Mouse (Mus musculus) gastrocnemius, postnatal 14 days (tissue): ENCODE results near the gene Efna4. TPM values are rescaled to one million over a fixed set of nuclear protein-coding genes. Genes with fewer than 3 reads are reported as not detected.

ENCODE experiments used
- DNase-seq: peaks from one replicate; pipeline ENCODE4 v3.0.0; 2021; ENCODE audit warnings: mixed read lengths
- intact Hi-C: fragments of 180-260 bp; cut with DNase I; formaldehyde crosslinking; loops from one replicate; pipeline ENCODE4 v1.15.1; 2025; ENCODE audit warnings: low total_unique reads
- total RNA-seq, 2 experiments: library from RNA; stranded (reverse); gene quantifications; 2 replicates each; pipeline ENCODE4 v1.2.3; 2021

Efna4 gene
- total RNA-seq, 2 experiments from 2014 or later, result 0.42 to 0.80 TPM

- DNase-seq, result peak; percentile 62
Observed at GRCm38 (mm10) chr3:89339416-89339815, 1.6 kb upstream of the Efna4 start.

GRCm38 (mm10) chr3:89337062-89337720 is 637 bp downstream of the Efna4 start:
- intact Hi-C loops, result no loop called here
- DNase-seq, result no peak

More at GRCm38 (mm10) chr3:89339416-89339815, 1.6 kb upstream of the Efna4 start:
- intact Hi-C loops, result no loop called here

- intact Hi-C loops, result no loop called here
- no peak for DNase-seq
Observed at GRCm38 (mm10) chr3:89336529-89336928, 1.3 kb downstream of the Efna4 start.

GRCm38 (mm10) chr3:89333053-89333452 is 4.8 kb downstream of the Efna4 start:
- intact Hi-C loops, result no loop called here

GRCm38 (mm10) chr3:89332476-89332875 is 5.4 kb downstream of the Efna4 start:
- intact Hi-C loops, result no loop called here

More at GRCm38 (mm10) chr3:89333053-89333452, 4.8 kb downstream of the Efna4 start:
- DNase-seq, result no peak

GRCm38 (mm10) chr3:89332013-89332412 is 5.8 kb downstream of the Efna4 start:
- no peak for DNase-seq
- intact Hi-C loops, result no loop called here

More at GRCm38 (mm10) chr3:89332476-89332875, 5.4 kb downstream of the Efna4 start:
- no peak for DNase-seq

GRCm38 (mm10) chr3:89331561-89331960 is 6.3 kb downstream of the Efna4 start:
- no peak for DNase-seq
- intact Hi-C loops, result no loop called here

- intact Hi-C loops, result no loop called here
- DNase-seq, result no peak
Observed at GRCm38 (mm10) chr3:89330948-89331347, 6.9 kb downstream of the Efna4 start.

GRCm38 (mm10) chr3:89330346-89330745 is 7.5 kb downstream of the Efna4 start:
- intact Hi-C loops, result no loop called here
- DNase-seq, result no peak

GRCm38 (mm10) chr3:89328623-89329022 is 9.2 kb downstream of the Efna4 start:
- no peak for DNase-seq
- intact Hi-C loops, result no loop called here

GRCm38 (mm10) chr3:89327371-89327870 is 10.4 kb downstream of the Efna4 start:
- intact Hi-C loops, result no loop called here
- DNase-seq, result no peak

- intact Hi-C loops, result no loop called here
- no peak for DNase-seq
Observed at GRCm38 (mm10) chr3:89325882-89326281, 11.9 kb downstream of the Efna4 start.

GRCm38 (mm10) chr3:89322514-89323165 is 15.2 kb downstream of the Efna4 start, which contains the start of gene Efna3:
Gene Efna3, minus strand, starts transcription at chr3:89322965.
- DNase-seq, result peak; percentile 49
- intact Hi-C loops, result no loop called here

- no peak for DNase-seq
- intact Hi-C loops, result no loop called here
Observed at GRCm38 (mm10) chr3:89322131-89322500, 15.7 kb downstream of the Efna4 start.

GRCm38 (mm10) chr3:89321183-89322130 is 16.4 kb downstream of the Efna4 start:
- intact Hi-C loops, result no loop called here
- DNase-seq, result no peak

GRCm38 (mm10) chr3:89320581-89321182 is 17.1 kb downstream of the Efna4 start:
- intact Hi-C loops, result no loop called here
- no peak for DNase-seq

- intact Hi-C loops, result loop anchor here (5.0 to 10.0 kb wide), 2 partner anchors 38 to 165 kb away; no protein-coding TSS in a partner anchor
- DNase-seq, result no peak
Observed at GRCm38 (mm10) chr3:89319591-89320350, 18.1 kb downstream of the Efna4 start.

GRCm38 (mm10) chr3:89318971-89319590 is 18.7 kb downstream of the Efna4 start:
- intact Hi-C loops, result loop anchor here (5.0 to 10.0 kb wide), 2 partner anchors 38 to 166 kb away; no protein-coding TSS in a partner anchor
- no peak for DNase-seq
